Mouse (Mus musculus) spleen, adult 2 months (tissue): ENCODE data around the gene Inhbb. TPM values are rescaled to one million over a fixed set of nuclear protein-coding genes. Genes with fewer than 3 reads are reported as not detected.

Experiments used
- DNase-seq, 2 experiments: peaks; one replicate each; pipeline versions ENCODE4 v3.0.0 to v3.0.0-alpha.2; 2012 to 2021; ENCODE audit warnings: low spot score in 2 of 2, low read depth in 1 of 2
- H3K27ac ChIP-seq: fragments of 200-500 bp; 2 replicates; pipeline ENCODE4 v1.5.1; 2012; ENCODE audit warnings: low read length, inconsistent platforms; ENCODE audit not compliant: insufficient read depth
- H3K27me3 ChIP-seq: fragments of 200-500 bp; 2 replicates; pipeline ENCODE4 v1.6.1; 2012; ENCODE audit warnings: mild to moderate bottlenecking, moderate library complexity, low read length, inconsistent platforms; ENCODE audit not compliant: control insufficient read depth, insufficient read depth
- H3K36me3 ChIP-seq: fragments of 200-500 bp; 2 replicates; pipeline ENCODE4 v1.6.1; 2012; ENCODE audit warnings: mild to moderate bottlenecking, low read length, inconsistent platforms; ENCODE audit not compliant: control insufficient read depth, insufficient read depth
- H3K4me1 ChIP-seq: fragments of 200-500 bp; 2 replicates; pipeline ENCODE4 v1.6.1; 2011; ENCODE audit warnings: inconsistent platforms; ENCODE audit not compliant: control insufficient read depth, insufficient read depth, insufficient read length
- H3K4me3 ChIP-seq: fragments of 200-500 bp; 2 replicates; pipeline ENCODE4 v1.5.1; 2011; ENCODE audit warnings: mild to moderate bottlenecking, inconsistent platforms; ENCODE audit not compliant: insufficient read depth, insufficient read length; ENCODE audit errors: extremely low read depth
- CTCF ChIP-seq: fragments of 200-500 bp; IDR thresholded peaks from 2 replicates; pipeline ENCODE4 v1.5.1; 2011; ENCODE audit warnings: mild to moderate bottlenecking, inconsistent platforms; ENCODE audit not compliant: insufficient read depth, insufficient read length, insufficient replicate concordance; ENCODE audit errors: extremely low read depth
- POLR2A ChIP-seq: fragments of 200-500 bp; IDR thresholded peaks from 2 replicates; pipeline ENCODE4 v1.6.1; 2011; ENCODE audit warnings: low read depth, low read length, inconsistent platforms
- WGBS: fragments of 180-500 bp; shearing (Covaris S2); methylation state at CpG from one replicate; pipeline ENCODE4 v1.1.7; 2018; 5-methylcytosine and 5-hydroxymethylcytosine counted together
- polyA plus RNA-seq: library from polyadenylated mRNA; depleted of rRNA; stranded (reverse); fragments of >200 nt; gene quantifications from 2 replicates; pipeline ENCODE4 v1.2.3, GENCODE M21; 2012

Inhbb gene
- polyA plus RNA-seq, 1 experiment, result 3.6 TPM

GRCm38 (mm10) chr1:119409599-119410168 lies 12.4 kb downstream of the Inhbb start:
- no peak for DNase-seq
- Histone ChIP-seq H3K4me1 (no peaks in the 10 kb centered on the region), H3K27me3 (no peaks in the 10 kb centered on the region), H3K36me3 (no peaks in the 10 kb centered on the region), H3K27ac (no peak overlapping the region), H3K4me3 (no peak overlapping the region)
- TF ChIP-seq POLR2A, result no peak
- no peak for TF ChIP-seq CTCF
- 73% methylated on average over 5 of the region's 5 CpGs for WGBS

- 89% methylated on average over 7 of the region's 7 CpGs for WGBS
- DNase-seq, result no peak
- TF ChIP-seq CTCF, result no peak
- TF ChIP-seq POLR2A, result no peak
- Histone ChIP-seq H3K36me3 (no peaks in the 10 kb centered on the region), H3K4me3 (no peak overlapping the region), H3K27me3 (no peaks in the 10 kb centered on the region), H3K4me1 (no peaks in the 10 kb centered on the region), H3K27ac (no peak overlapping the region)
Measured at GRCm38 (mm10) chr1:119409106-119409505, 12.9 kb downstream of the Inhbb start.

- 64% methylated on average over 6 of the region's 6 CpGs for WGBS
- Histone ChIP-seq H3K27ac (no peak overlapping the region), H3K4me3 (no peak overlapping the region), H3K27me3 (no peaks in the 10 kb centered on the region), H3K4me1 (no peaks in the 10 kb centered on the region), H3K36me3 (no peaks in the 10 kb centered on the region)
- DNase-seq, result no peak
- no peak for TF ChIP-seq POLR2A
- no peak for TF ChIP-seq CTCF
Measured at GRCm38 (mm10) chr1:119407691-119408315, 14.2 kb downstream of the Inhbb start.

GRCm38 (mm10) chr1:119404798-119405197 lies 17.2 kb downstream of the Inhbb start:
- H3K4me1 ChIP-seq, result no peaks in the 10 kb centered on the region

GRCm38 (mm10) chr1:119404341-119404740 lies 17.7 kb downstream of the Inhbb start:
- Histone ChIP-seq H3K36me3 (no peaks in the 10 kb centered on the region), H3K27me3 (no peaks in the 10 kb centered on the region), H3K27ac (no peak overlapping the region), H3K4me1 (no peaks in the 10 kb centered on the region), H3K4me3 (no peak overlapping the region)
- DNase-seq, result no peak
- TF ChIP-seq CTCF (no peak), POLR2A (no peak)
- WGBS, result 81% methylated on average over 4 of the region's 4 CpGs

More at GRCm38 (mm10) chr1:119404798-119405197, 17.2 kb downstream of the Inhbb start:
- Histone ChIP-seq H3K36me3 (no peaks in the 10 kb centered on the region), H3K27me3 (no peaks in the 10 kb centered on the region), H3K4me3 (no peak overlapping the region), H3K27ac (no peak overlapping the region)
- no peak for DNase-seq
- 4% methylated on average over 3 of the region's 3 CpGs for WGBS
- no peak for TF ChIP-seq CTCF
- TF ChIP-seq POLR2A, result no peak

- H3K27me3 ChIP-seq, result no peaks in the 10 kb centered on the region
- 66% methylated on average over 4 of the region's 4 CpGs for WGBS
- TF ChIP-seq CTCF (no peak), POLR2A (no peak)
- no peak overlapping the region for H3K27ac ChIP-seq
- no peak overlapping the region for H3K4me3 ChIP-seq
- no peaks in the 10 kb centered on the region for H3K36me3 ChIP-seq
- no peak for DNase-seq
- H3K4me1 ChIP-seq, result no peaks in the 10 kb centered on the region
Measured at GRCm38 (mm10) chr1:119401249-119401648, 20.8 kb downstream of the Inhbb start.

GRCm38 (mm10) chr1:119398640-119399039 lies 23.4 kb downstream of the Inhbb start:
- Histone ChIP-seq H3K27me3 (no peaks in the 10 kb centered on the region), H3K27ac (no peak overlapping the region), H3K4me3 (no peak overlapping the region), H3K4me1 (no peaks in the 10 kb centered on the region), H3K36me3 (no peaks in the 10 kb centered on the region)
- no peak for TF ChIP-seq POLR2A
- no peak for DNase-seq
- WGBS, result 73% methylated on average over 2 of the region's 2 CpGs
